Mouse (Mus musculus): ENCODE results near the gene Fam118a. TPM values are rescaled to one million over a fixed set of nuclear protein-coding genes. Genes with fewer than 3 reads are reported as not detected.
"Not testable (repeated sequence)": the region's sequence is repeated elsewhere in the genome, so short reads cannot be mapped to it uniquely, and the experiment has no call there.

The Fam118a gene
- polyA plus RNA-seq, 1 experiment from 2014 or later: 16.2 TPM

DNA sequence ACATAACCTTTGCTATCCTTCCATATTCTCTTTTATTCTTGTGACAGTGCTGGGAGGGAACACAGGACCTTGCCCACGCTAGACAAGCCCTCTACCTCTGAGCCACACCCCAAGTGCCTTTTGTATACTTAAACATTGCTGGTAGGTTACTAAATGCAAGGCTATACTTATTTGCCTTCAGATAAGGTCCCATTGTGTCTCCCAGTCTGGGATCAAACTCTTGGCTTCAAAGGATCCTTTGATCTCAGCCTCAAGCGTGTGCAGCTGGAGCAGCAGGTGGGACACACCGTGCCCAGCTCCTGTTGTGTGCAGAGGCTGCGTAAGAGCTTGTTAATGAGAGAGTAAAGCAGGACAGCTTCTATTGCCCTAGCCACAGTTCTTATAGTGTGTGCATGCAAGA is 1.0 kb upstream of the Fam118a start:
- Histone ChIP-seq H3K9me3 (replicated peaks; ENCODE audit: control insufficient read depth, low read length) (no peaks in the 10 kb centered on the region), H3K4me3 (ENCODE audit: low read depth, low read length) (no peak overlapping the region), H3K9ac (ENCODE audit: low read depth, low read length) (no peak overlapping the region), H3K4me2 (no peak overlapping the region), H3K27ac (ENCODE audit: low read depth, low read length) (no peak overlapping the region), H3K27me3 (ENCODE audit: control insufficient read depth, insufficient read depth, low read length) (no peaks in the 10 kb centered on the region), H3K36me3 (ENCODE audit: control insufficient read depth, insufficient read depth, low read length) (no peaks in the 10 kb centered on the region), H3K4me1 (ENCODE audit: control insufficient read depth, insufficient read depth, low read length) (no peaks in the 10 kb centered on the region)
- WGBS (ENCODE audit: insufficient replicate concordance): 65% methylated on average over 4 of the region's 4 CpGs
- no peak for ATAC-seq (replicated peaks; ENCODE audit: insufficient number of reproducible peaks, low FRiP score, low TSS enrichment)

GRCm38 (mm10) chr15:85030643-85031042 is 1.9 kb downstream of the Fam118a start:
- H3K9me3 ChIP-seq (replicated peaks; ENCODE audit: control insufficient read depth, low read length); H3K4me3 ChIP-seq (ENCODE audit: low read depth, low read length); H3K9ac ChIP-seq (ENCODE audit: low read depth, low read length); H3K27ac ChIP-seq (ENCODE audit: low read depth, low read length); H3K4me2 ChIP-seq; H3K36me3 ChIP-seq (ENCODE audit: control insufficient read depth, insufficient read depth, low read length); ATAC-seq (replicated peaks; ENCODE audit: insufficient number of reproducible peaks, low FRiP score, low TSS enrichment); H3K4me1 ChIP-seq (ENCODE audit: control insufficient read depth, insufficient read depth, low read length); H3K27me3 ChIP-seq (ENCODE audit: control insufficient read depth, insufficient read depth, low read length): not testable (repeated sequence)
- WGBS (ENCODE audit: insufficient replicate concordance): 43% methylated on average over 1 of the region's 1 CpGs

- Histone ChIP-seq H3K4me1 (ENCODE audit: control insufficient read depth, insufficient read depth, low read length) (no peaks in the 10 kb centered on the region), H3K27me3 (ENCODE audit: control insufficient read depth, insufficient read depth, low read length) (peaks cover 8% of the 10 kb centered on the region), H3K9me3 (replicated peaks; ENCODE audit: control insufficient read depth, low read length) (no peaks in the 10 kb centered on the region), H3K36me3 (ENCODE audit: control insufficient read depth, insufficient read depth, low read length) (no peaks in the 10 kb centered on the region), H3K4me2 (no peak overlapping the region), H3K9ac (ENCODE audit: low read depth, low read length) (no peak overlapping the region), H3K27ac (ENCODE audit: low read depth, low read length) (no peak overlapping the region), H3K4me3 (ENCODE audit: low read depth, low read length) (no peak overlapping the region)
- ATAC-seq (replicated peaks; ENCODE audit: insufficient number of reproducible peaks, low FRiP score, low TSS enrichment): no peak
- WGBS (ENCODE audit: insufficient replicate concordance): 80% methylated on average over 3 of the region's 3 CpGs
These were observed 3.1 kb downstream of the Fam118a start for GRCm38 (mm10) chr15:85031866-85032265.

- not testable (repeated sequence) for H3K27me3 ChIP-seq (ENCODE audit: control insufficient read depth, insufficient read depth, low read length); H3K9me3 ChIP-seq (replicated peaks; ENCODE audit: control insufficient read depth, low read length); H3K36me3 ChIP-seq (ENCODE audit: control insufficient read depth, insufficient read depth, low read length); H3K9ac ChIP-seq (ENCODE audit: low read depth, low read length); H3K27ac ChIP-seq (ENCODE audit: low read depth, low read length); H3K4me2 ChIP-seq; ATAC-seq (replicated peaks; ENCODE audit: insufficient number of reproducible peaks, low FRiP score, low TSS enrichment); H3K4me3 ChIP-seq (ENCODE audit: low read depth, low read length)
- H3K4me1 ChIP-seq (ENCODE audit: control insufficient read depth, insufficient read depth, low read length): peaks cover 10% of the 10 kb centered on the region
- 41% methylated on average over 7 of the region's 7 CpGs for WGBS (ENCODE audit: insufficient replicate concordance)
These were observed 5.2 kb downstream of the Fam118a start for GRCm38 (mm10) chr15:85033916-85034315.

GRCm38 (mm10) chr15:85036566-85037342 is 8.0 kb downstream of the Fam118a start:
- Histone ChIP-seq H3K4me3 (ENCODE audit: low read depth, low read length) (peak overlapping the region; percentile 79), H3K4me1 (ENCODE audit: control insufficient read depth, insufficient read depth, low read length) (peaks cover 14% of the 10 kb centered on the region), H3K27me3 (ENCODE audit: control insufficient read depth, insufficient read depth, low read length) (peaks cover 8% of the 10 kb centered on the region), H3K27ac (ENCODE audit: low read depth, low read length) (peak overlapping the region; percentile 24; the same call in 1 of the 2 replicates), H3K9ac (ENCODE audit: low read depth, low read length) (peak overlapping the region; percentile 86), H3K4me2 (peak overlapping the region; percentile 87), H3K9me3 (replicated peaks; ENCODE audit: control insufficient read depth, low read length) (no peaks in the 10 kb centered on the region), H3K36me3 (ENCODE audit: control insufficient read depth, insufficient read depth, low read length) (no peaks in the 10 kb centered on the region)
- peak; percentile 96 for ATAC-seq (replicated peaks; ENCODE audit: insufficient number of reproducible peaks, low FRiP score, low TSS enrichment)
- under 1% methylated on average over 63 of the region's 75 CpGs for WGBS (ENCODE audit: insufficient replicate concordance)

DNA sequence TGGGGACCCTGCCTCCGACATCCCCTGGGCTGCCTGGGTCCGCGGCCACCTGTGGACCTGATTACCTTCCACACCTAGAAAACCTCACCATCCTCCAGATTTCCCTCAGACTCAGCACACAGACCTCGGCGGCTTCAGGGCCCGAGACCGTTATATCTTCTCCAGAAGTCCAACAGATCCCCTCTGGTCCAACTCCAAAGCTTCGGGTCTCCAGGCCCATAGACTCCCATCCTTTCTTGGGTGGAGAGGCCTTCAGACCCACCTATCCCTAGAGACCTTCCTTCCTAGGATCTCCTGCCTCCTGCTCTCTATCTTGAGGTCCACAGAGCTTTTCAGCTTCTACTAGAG is 8.6 kb downstream of the Fam118a start:
- ATAC-seq (replicated peaks; ENCODE audit: insufficient number of reproducible peaks, low FRiP score, low TSS enrichment): no peak

GRCm38 (mm10) chr15:85041546-85042225 is 12.9 kb downstream of the Fam118a start:
- Histone ChIP-seq H3K4me2 (no peak overlapping the region), H3K9ac (ENCODE audit: low read depth, low read length) (no peak overlapping the region), H3K4me3 (ENCODE audit: low read depth, low read length) (no peak overlapping the region), H3K4me1 (ENCODE audit: control insufficient read depth, insufficient read depth, low read length) (peaks cover 34% of the 10 kb centered on the region), H3K9me3 (replicated peaks; ENCODE audit: control insufficient read depth, low read length) (no peaks in the 10 kb centered on the region), H3K36me3 (ENCODE audit: control insufficient read depth, insufficient read depth, low read length) (no peaks in the 10 kb centered on the region), H3K27ac (ENCODE audit: low read depth, low read length) (peak overlapping the region; percentile 74), H3K27me3 (ENCODE audit: control insufficient read depth, insufficient read depth, low read length) (no peaks in the 10 kb centered on the region)
- WGBS (ENCODE audit: insufficient replicate concordance): 75% methylated on average over 10 of the region's 10 CpGs
- no peak for ATAC-seq (replicated peaks; ENCODE audit: insufficient number of reproducible peaks, low FRiP score, low TSS enrichment)

More for the DNA sequence above, 8.6 kb downstream of the Fam118a start:
- Histone ChIP-seq H3K27ac (ENCODE audit: low read depth, low read length) (no peak overlapping the region), H3K9ac (ENCODE audit: low read depth, low read length) (peak overlapping the region; percentile 86), H3K4me3 (ENCODE audit: low read depth, low read length) (peak overlapping the region; percentile 79), H3K36me3 (ENCODE audit: control insufficient read depth, insufficient read depth, low read length) (no peaks in the 10 kb centered on the region), H3K4me1 (ENCODE audit: control insufficient read depth, insufficient read depth, low read length) (peaks cover 18% of the 10 kb centered on the region), H3K4me2 (peak overlapping the region; percentile 87), H3K9me3 (replicated peaks; ENCODE audit: control insufficient read depth, low read length) (no peaks in the 10 kb centered on the region), H3K27me3 (ENCODE audit: control insufficient read depth, insufficient read depth, low read length) (peaks cover 8% of the 10 kb centered on the region)
- 5% methylated on average over 8 of the region's 8 CpGs for WGBS (ENCODE audit: insufficient replicate concordance)

DNA sequence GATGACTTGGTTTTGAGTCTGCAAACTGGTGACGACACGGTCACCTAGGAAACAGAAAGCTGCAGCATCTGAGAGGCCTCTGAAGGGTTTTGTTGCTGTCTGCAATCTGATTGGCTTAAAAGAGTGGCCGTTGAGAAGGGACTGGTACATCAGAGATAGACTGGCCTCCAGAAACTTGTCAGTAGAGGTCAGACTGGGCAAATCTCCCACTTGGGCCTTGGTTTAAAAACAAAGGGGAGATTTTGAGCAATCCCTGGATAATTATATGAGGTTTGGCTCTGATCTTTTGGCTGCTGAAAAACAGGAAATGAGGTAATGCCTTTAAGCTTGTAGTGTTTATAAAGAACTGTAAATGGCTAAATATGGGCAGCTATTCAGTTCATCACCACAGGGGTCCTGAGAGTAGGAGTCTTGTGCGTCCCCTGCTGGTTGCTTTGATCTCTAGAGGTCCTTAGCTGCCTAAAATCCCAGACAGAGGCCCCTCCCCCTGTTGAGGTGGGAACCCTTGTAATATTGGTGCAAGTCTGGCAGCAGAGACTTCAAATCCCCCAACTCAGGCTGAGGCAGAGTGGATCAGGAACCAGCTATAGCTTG is 13.7 kb downstream of the Fam118a start:
- no peak overlapping the region for H3K4me2 ChIP-seq
- peak; percentile 53; the same call in 1 of the 2 replicates for ATAC-seq (replicated peaks; ENCODE audit: insufficient number of reproducible peaks, low FRiP score, low TSS enrichment)
- H3K9me3 ChIP-seq (replicated peaks; ENCODE audit: control insufficient read depth, low read length): no peaks in the 10 kb centered on the region
- peak overlapping the region; percentile 74 for H3K27ac ChIP-seq (ENCODE audit: low read depth, low read length)
- no peak overlapping the region for H3K4me3 ChIP-seq (ENCODE audit: low read depth, low read length)
- 16% methylated on average over 4 of the region's 4 CpGs for WGBS (ENCODE audit: insufficient replicate concordance)
- H3K36me3 ChIP-seq (ENCODE audit: control insufficient read depth, insufficient read depth, low read length): no peaks in the 10 kb centered on the region
- no peaks in the 10 kb centered on the region for H3K27me3 ChIP-seq (ENCODE audit: control insufficient read depth, insufficient read depth, low read length)
- H3K4me1 ChIP-seq (ENCODE audit: control insufficient read depth, insufficient read depth, low read length): peaks cover 31% of the 10 kb centered on the region
- no peak overlapping the region for H3K9ac ChIP-seq (ENCODE audit: low read depth, low read length)
